Mouse (Mus musculus): ENCODE results near the gene Upf2. TPM values are rescaled to one million over a fixed set of nuclear protein-coding genes. Genes with fewer than 3 reads are reported as not detected.

Gene Upf2
- polyA plus RNA-seq, 1 experiment: 15.3 TPM

Other genes starting within 250 kb of the Upf2 start
- gene Camk1d, start 237.0 kb upstream of the Upf2 start, polyA plus RNA-seq (2012; rRNA removed): 6.2 and 7.0 TPM in 2 replicates
- gene Nudt5, start 106.5 kb upstream of the Upf2 start, polyA plus RNA-seq (2012; rRNA removed): 17.6 and 25.1 TPM in 2 replicates
- gene Cdc123, start 106.3 kb upstream of the Upf2 start, polyA plus RNA-seq (2012; rRNA removed): 90.0 and 101 TPM in 2 replicates
- 1.8 and 3.5 TPM in 2 replicates for gene Gm13199, start 88.5 kb upstream of the Upf2 start, polyA plus RNA-seq (2012; rRNA removed)
- 57.6 and 72.1 TPM in 2 replicates for gene Sec61a2, start 56.0 kb upstream of the Upf2 start, polyA plus RNA-seq (2012; rRNA removed)
- 2.4 and 4.0 TPM in 2 replicates for gene Dhtkd1, start 8.7 kb upstream of the Upf2 start, polyA plus RNA-seq (2012; rRNA removed)
- 25.7 and 26.4 TPM in 2 replicates for gene Proser2, start 178.7 kb downstream of the Upf2 start, polyA plus RNA-seq (2012; rRNA removed)